Mouse (Mus musculus) embryo, embryonic 11.5 days (tissue): ENCODE measurements around the gene Inka1.

Source experiments
- DNase-seq: peaks from one replicate; pipeline ENCODE4 v3.0.0-alpha.2; 2012; ENCODE audit warnings: low read depth, low spot score

The Inka1 gene

GRCm38 (mm10) chr9:107957141-107957540 lies 28.5 kb downstream of the Inka1 start:
- DNase-seq: no peak

- DNase-seq: no peak
Measured at GRCm38 (mm10) chr9:107955613-107956289, 29.9 kb downstream of the Inka1 start.

- DNase-seq: peak; percentile 85
Measured at GRCm38 (mm10) chr9:107950460-107951355, 35.0 kb downstream of the Inka1 start.

GRCm38 (mm10) chr9:107949922-107950235 lies 35.8 kb downstream of the Inka1 start, which contains the start of gene Traip:
Gene Traip (plus strand): TSS chr9:107950136.
- no peak for DNase-seq

GRCm38 (mm10) chr9:107949184-107949921 lies 36.3 kb downstream of the Inka1 start:
- no peak for DNase-seq

- no peak for DNase-seq
Measured at GRCm38 (mm10) chr9:107947241-107948194, 38.2 kb downstream of the Inka1 start.

GRCm38 (mm10) chr9:107936831-107937230 lies 48.8 kb downstream of the Inka1 start:
- no peak for DNase-seq

GRCm38 (mm10) chr9:107936215-107936822 lies 49.4 kb downstream of the Inka1 start:
- DNase-seq: no peak

GRCm38 (mm10) chr9:107935790-107936214 lies 49.9 kb downstream of the Inka1 start:
- no peak for DNase-seq

- no peak for DNase-seq
Measured at GRCm38 (mm10) chr9:107935374-107935773, 50.3 kb downstream of the Inka1 start, which contains the start of gene Camkv. Gene Camkv (plus strand): TSS chr9:107935674.
